Mouse (Mus musculus): Measurements from ENCODE around the gene Hist1h3d.

The Hist1h3d gene

GRCm38 (mm10) chr13:23622861-23623450, 47.4 kb downstream of the Hist1h3d start:
- DNase-seq, result peak; percentile 16
